Mouse (Mus musculus): ENCODE results near the gene Itgb8.

DNA sequence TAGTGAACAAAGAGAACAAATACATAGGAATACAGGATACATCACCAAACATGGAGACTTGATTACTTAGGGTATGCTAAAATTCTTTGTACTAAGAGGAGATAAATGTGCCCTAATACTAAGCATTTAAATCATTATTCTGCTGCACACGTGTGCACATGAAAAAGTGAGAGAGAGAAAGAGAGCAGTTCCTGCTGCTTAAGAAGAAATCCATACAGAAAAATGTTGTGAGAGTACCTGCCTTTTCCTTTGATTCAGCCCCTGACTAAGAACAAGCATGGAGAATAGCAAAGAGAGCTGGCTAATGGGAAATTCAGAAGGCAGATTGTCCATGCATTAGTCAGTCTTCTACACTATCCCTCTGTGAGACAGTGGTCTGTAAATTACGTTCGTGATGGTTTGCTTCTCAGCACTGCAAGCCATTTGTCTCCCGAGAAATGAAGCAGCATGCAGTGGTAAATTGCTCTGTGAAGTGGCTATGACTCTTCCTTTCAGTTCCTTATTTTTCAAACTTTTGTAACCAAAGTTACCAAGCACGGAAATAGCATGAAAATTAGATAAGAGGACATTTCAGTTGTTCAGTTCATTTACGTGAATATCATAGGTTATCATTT, 125.0 kb downstream of the Itgb8 start:
- no peak for TF ChIP-seq CTCF (IDR thresholded peaks at IDR 0.05; ENCODE audit: control insufficient read depth, insufficient read depth, low read length)
- no peak for TF ChIP-seq POLR2A (IDR thresholded peaks at IDR 0.05; ENCODE audit: borderline replicate concordance, control insufficient read depth, low read depth, low read length)

Measured in bone marrow, adult 2 months (tissue).